Mouse (Mus musculus) frontal cortex, postnatal 36 days (tissue): ENCODE results near the gene Gm20388.
A peak's percentile ranks its signal among the peaks of the same experiment; 100 is the strongest.

Experiments
- DNase-seq, 2 experiments: peaks; one replicate each; pipeline ENCODE4 v3.0.0; 2022; ENCODE audit warnings: low spot score in 2 of 2

The Gm20388 gene

DNA sequence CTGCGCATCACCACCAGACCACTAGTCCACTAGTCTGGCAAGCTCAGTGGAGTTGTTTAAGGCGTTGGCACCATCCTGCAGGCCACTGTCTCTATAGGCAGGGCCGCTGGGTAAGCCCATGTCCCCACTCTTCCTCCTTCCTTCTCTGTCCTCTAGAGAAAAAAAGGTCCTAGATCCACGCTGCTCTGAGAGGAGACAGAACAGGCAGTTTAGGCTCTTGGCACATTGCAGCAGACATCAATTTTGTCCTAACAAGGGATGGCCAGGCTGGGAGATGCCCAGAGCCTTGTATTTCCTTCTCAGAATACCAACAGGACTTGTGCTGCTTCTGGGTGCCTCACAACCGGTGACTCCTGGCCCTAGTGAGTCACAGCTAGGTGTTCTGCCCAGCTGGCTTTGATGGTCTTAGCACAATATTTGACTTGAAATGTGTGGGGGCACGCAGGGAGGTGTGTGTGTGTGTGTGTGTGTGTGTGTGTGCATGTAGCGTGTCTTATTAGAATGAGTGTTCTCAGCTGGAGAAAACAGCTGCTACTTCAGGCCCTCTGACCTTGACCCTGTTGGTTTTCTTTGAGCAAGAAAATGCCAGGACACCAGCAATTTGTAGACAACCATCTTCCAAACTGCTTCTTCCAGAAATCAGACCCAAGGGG, 1967.3 kb downstream of the Gm20388 start:
- DNase-seq: no peak

DNA sequence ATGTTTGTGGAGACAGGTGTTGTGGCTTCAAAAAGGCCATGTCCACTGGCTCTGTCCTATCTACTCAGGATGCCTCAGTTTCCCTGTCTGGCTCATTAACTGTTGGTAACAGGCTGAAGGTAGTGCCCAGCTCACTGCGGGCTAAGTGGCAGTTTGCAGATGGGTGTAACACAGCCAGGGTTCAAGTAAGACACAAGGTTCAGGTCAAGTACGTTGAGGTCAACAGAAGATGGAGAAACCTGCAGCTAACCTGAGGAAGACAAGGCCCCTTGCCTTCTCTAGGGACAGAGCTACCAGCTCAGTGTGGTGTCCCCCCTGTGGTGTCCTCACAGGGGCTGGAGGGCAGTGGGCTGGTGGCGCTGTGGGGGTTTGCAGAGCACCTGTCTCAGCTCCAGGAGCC, 1969.1 kb downstream of the Gm20388 start:
- DNase-seq: no peak

DNA sequence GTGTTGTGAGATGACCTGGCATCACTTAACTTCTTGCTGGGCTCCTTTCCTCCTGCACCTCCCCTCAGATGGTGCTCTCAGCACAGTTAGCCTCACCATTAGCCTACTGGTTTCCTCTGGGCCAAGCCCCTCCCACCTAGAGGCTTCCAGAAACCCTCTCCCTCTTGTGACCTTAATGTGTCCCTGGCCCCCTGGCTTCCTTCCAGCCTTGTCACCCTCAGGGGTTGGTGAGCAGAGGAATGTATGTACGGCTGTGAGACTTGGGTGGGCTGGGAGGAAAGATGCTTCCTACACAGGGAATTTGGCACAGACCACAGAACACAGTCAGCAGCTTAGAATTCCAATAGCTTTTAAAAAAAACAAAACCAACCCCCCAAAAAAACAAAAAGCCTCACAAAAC, 1970.2 kb downstream of the Gm20388 start:
- no peak for DNase-seq

DNA sequence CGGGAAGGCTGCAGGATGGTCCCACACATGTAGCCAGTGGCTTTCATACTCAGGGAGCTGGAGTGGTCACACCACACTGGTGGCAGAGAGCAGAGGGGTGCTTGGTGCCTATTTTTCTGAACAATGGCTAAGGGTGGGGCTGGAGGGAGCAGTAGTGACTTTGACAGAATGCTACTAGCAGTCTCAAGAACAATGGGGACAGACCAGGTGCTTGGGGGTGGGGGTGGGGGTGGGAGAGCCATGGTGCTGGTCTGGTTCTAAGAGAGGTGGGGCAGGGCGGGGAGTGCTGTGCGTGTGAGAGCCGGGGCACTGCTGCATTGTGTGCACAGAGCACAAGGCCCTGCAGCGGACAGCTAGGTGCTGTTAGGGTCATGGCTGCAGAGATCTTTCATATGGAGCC, 1971.3 kb downstream of the Gm20388 start:
- no peak for DNase-seq

DNA sequence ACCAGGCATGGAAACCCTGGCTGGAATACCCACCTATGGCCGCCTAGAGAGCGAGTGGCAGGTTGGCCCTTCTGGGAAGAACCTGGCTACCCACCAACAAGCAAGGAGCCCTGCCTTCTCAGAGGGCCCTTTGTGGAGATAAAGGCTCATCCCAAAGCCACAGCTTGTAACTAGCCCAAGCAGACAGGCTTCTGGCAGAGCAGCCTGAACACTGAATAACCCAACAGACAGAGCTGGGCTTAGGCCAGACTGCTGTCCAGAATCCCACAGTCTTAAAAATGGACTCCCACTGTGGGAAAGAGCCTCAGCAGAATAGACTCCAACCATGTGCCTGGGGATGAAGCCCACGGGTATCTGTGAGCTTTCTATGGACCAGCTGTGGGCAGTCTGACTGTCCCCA, 1973.5 kb downstream of the Gm20388 start:
- no peak for DNase-seq

DNA sequence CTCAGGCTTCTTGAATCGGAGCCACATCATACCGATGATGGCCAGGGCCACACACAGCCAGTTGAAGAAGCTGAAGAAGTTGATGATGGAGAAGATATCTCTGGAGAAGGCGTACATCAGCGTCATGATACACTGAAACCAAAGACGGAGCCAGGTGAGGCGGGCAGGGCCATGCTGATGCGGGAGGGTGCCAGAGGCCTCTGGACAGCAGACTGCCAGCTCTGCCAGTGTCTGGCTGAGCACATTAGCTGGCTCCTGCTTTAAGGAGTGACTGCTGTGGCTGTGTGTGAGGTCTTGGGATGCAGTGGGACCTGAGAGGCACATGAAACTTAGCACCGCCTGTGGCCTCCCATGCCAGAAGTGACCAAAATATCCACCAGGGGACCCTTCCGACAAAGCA, 1974.4 kb downstream of the Gm20388 start:
- no peak for DNase-seq

- DNase-seq: no peak
Measured at GRCm38 (mm10) chr8:121885433-121885832, 1974.8 kb downstream of the Gm20388 start.

GRCm38 (mm10) chr8:121887547-121887946, 1976.9 kb downstream of the Gm20388 start:
- no peak for DNase-seq

DNA sequence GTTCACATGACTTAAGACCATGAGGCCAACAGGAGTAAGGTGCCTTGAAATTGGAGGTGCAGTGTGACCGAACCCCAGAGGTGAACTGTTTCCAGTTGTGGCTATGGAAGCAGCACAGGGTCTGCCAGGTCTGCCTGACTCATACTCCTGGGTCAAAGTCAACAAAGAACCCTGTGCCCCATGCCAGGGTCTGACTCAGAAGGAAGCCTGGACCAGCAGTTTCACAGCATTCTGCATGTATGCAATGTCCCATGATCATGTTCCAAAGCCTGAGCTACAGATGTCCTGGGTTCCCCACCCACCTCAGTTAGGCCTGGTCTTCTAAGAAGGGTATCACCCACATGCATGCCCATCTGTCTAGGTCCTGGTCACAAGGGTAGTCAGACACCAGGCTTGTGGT, 1978.7 kb downstream of the Gm20388 start:
- DNase-seq: no peak

- no peak for DNase-seq
Measured at GRCm38 (mm10) chr8:121889810-121890785, 1979.5 kb downstream of the Gm20388 start.

GRCm38 (mm10) chr8:121892875-121893274, 1982.2 kb downstream of the Gm20388 start:
- DNase-seq: no peak

GRCm38 (mm10) chr8:121895910-121896309, 1985.3 kb downstream of the Gm20388 start:
- DNase-seq: no peak

- DNase-seq: no peak
Measured at GRCm38 (mm10) chr8:121896476-121897145, 1986.0 kb downstream of the Gm20388 start.

GRCm38 (mm10) chr8:121897205-121897604, 1986.6 kb downstream of the Gm20388 start:
- no peak for DNase-seq

- peak; percentile 62 to 73 for DNase-seq
Measured at GRCm38 (mm10) chr8:121897871-121898381, 1987.3 kb downstream of the Gm20388 start.

DNA sequence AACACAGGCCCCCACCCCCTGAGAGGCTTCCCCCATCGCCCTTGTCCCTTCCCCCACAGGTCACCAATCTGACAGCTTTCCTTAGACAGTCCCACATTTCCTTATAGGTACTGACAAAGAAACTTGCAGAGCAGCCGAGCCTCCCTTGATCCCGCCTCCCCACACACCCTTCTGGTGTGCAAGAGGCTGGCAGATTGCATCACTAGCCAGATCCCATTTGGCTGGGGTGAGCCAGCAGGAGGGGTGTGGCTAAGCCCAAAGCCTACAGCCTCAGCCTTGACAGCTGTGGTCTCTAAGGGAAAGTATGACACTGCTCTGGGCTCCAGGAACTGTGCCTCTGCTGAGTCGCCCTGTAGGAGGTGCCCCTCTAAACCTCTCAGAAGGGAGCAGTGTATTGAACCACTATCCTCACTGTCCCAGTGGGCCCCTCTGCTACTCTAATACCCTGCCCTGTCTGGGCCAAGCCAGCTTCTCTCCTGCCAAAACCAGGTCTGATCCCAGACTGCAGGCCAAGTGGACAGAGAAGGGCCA, 1987.8 kb downstream of the Gm20388 start:
- DNase-seq: peak; percentile 79 to 81

- no peak for DNase-seq
Measured at GRCm38 (mm10) chr8:121899180-121900044, 1988.8 kb downstream of the Gm20388 start.

GRCm38 (mm10) chr8:121901498-121902236, 1991.0 kb downstream of the Gm20388 start:
- DNase-seq: no peak

DNA sequence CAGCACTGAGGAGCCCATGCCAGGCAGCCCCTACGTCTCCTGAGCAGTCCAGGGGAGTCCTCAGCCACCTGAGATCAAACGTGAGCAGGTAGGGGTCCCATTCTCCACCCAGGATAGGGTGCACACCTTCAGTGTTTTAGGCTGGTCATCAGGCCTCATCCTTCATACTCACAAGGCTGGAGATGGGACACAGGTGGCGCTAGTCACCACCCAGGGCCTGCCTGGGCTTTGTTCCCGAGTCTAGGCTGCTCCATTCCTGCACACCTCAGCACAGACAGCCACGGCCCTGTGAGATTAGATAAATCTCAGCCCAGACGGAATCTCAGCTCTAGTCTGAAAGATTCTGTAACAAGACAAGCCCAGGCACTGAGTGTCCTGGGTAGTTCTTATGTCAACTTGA, 1993.3 kb downstream of the Gm20388 start:
- DNase-seq: no peak

DNA sequence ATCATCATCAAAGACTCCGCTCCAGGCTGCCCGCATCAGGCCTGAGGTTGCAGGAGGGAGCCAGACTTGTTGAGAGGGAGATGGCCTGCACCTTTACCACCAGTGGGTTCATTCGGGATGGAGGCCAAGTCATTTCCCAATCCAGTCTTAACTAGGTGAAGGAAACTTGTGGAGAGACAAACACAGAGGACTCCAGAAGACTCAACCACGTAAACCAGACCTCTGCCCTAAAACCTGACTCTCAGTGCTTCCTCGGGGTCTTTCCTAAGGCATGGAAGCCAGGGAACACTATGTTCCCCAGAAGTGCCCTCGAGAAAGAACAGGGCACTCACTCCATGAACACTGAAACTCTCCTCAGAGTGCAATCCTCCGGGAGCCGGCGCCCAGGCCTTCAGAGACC, 1994.4 kb downstream of the Gm20388 start:
- no peak for DNase-seq
